Mouse (Mus musculus): ENCODE measurements at regions not wholly inside any gene's neighbourhood (a gene's known extent, or its start where the extent isn't known, plus 50 kb on each side); places are given as distances from the start of the nearest gene placed in this dataset.

DNA sequence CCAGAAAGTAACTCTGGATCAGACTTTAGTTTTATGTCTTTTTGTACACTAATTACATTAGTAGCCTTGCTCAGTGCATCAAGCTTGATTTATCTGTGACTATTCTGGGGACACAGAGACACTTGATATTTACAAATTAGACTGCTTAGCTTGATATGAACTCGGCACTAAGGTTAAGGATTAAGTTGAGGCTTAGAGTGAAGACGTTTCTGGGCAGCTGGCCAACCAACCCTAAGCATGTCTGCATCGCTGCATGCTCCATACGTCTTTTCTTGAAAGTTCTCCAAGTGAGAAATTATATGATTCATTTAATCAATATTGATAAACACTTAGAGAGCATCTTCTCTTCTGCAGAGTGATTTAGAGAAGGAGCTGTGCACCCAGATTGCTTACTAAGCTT, 352.6 kb upstream of the Slitrk1 start:
- DNase-seq = no peak

DNA sequence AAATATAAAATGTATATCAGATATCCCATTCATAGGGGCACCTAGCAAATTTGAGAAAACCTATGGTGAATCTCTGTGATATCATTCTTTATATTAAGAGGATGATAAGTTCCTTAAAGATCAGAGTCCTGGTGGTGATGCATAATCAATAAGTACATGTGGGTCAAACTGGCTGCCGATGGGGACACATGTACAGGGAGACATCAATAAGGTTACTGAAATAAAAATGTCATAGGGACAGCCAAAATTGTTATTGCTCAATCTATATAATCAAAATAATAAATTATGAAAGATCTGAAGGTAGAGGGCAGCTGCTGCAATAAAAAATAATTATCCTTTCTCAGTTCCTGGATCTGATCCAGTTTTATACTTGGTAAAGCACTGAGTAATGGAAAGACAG, 348.0 kb upstream of the Slitrk1 start:
- DNase-seq = no peak

DNA sequence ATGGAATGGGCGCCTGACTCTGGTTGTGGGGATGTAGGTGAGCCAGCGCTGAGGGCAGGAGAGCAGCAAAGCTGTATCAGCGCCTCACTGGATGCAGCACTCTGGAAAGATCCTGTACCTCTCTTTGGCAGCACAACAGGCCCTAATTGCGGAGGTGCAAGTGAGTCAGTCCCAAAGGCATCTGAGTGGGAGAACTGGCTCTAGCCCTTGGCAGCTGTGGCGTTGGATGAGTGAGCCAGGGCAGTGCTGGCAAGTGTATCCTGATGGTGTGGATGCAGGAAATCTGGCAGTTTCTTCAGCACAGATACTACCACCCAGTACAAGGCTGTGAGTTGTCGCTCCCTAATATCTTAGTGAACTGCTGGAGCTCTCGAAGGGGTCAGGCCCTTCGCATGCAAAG, 300.9 kb upstream of the Slitrk1 start:
- peak in 1 of 2 experiments; percentile 3 for DNase-seq

DNA sequence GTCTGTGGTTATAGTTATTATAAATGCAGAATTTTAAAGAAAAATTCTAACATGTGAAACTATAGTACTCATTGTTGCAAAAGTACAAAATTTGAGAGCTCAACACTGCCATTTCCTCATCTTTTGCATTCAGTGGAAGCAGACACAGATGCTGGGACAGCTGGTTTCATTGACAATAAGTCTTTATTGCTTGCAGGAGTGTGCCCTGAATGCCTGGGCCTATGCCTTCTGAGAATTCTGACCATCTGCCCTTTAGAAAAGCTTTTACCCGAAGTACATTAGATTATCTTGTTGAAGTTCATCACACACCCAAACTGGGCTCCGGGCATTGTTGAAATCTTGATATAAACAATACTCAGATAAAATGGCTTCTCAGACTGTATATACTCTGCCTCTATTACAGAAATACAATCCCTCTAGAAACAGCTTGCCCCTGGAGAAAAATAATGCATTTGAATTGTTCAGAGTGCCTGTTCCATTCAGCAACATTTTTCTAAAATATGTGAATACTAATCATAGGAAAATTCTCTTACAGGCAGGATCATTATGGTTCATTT, 266.1 kb upstream of the Slitrk1 start:
- no peak for DNase-seq

DNA sequence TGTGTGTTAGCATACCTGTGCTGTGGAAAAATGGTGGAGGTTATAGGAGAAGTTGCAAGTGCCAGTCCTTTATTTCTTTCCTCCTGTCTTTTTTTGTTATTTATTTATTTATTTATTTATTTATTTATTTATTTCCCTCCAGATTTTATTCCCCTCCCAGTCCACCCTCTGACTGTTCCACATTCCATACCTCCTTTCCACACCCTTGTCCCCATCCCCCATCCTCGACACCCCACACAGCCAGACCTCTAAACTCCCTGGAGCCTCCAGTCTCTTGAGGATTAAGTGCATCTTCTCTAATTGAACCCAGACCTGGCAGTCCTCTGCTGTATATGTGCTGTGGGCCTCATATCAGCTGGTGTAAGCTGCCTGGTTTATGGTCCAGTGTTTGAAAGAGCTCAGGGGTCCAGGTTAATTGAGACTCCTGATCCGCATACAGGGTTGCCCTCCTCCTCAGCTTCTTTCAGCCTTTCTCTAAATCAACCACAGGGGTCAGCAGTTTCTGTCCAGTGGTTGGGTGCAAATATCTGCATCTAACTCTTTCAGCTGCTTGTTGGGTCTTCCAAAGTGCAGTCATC, 262.7 kb upstream of the Slitrk1 start:
- no peak for DNase-seq

DNA sequence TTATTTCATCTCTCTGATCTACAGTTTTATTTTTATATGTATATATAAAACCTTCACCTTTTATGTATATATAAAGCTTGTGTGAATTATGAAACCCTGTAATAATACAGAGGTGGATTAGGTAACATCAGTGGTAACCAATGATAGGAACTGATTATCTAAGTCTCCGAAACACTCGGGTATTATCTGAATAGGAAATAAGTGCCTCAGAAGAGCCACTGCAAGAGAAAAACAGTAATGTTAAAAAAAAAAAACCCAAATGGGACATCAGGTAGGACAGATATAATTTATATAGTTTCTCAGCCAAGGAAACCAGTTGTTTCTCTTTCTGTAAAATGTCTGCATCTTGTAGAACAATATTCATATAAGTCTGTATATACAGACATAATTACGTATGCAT, 261.9 kb upstream of the Slitrk1 start:
- DNase-seq = no peak
